Mouse (Mus musculus) adipose tissue, adult 10 weeks (tissue): ENCODE results near the gene Zfp248. TPM values are rescaled to one million over a fixed set of nuclear protein-coding genes. Genes with fewer than 3 reads are reported as not detected.

Experiments
- polyA plus RNA-seq: library from polyadenylated mRNA; stranded (reverse); fragments of 350-450 nt; fragmentation: Illumina TruSeq; extraction: RNeasy Lipid Tissue Mini Kit (QIAGEN cat#74804); gene quantifications from one replicate; pipeline ENCODE4 v1.2.3, GENCODE M21; 2014; ENCODE audit warnings: low read depth, low replicate concordance

Gene Zfp248
- 2.0 TPM for polyA plus RNA-seq

GRCm38 (mm10) chr6:118455042-118455631, at the start of gene Zfp248:
Zfp248 (minus strand) TSS chr6:118455528.

GRCm38 (mm10) chr6:118478957-118479708, 23.8 kb upstream of the Zfp248 start, which contains the start of gene Zfp9:
Zfp9 (minus strand) TSS chr6:118479320.

GRCm38 (mm10) chr6:118419050-118419920, 36.0 kb downstream of the Zfp248 start, which contains the start of gene Bms1:
Bms1 (minus strand) TSS chr6:118419474.

Other genes starting within 250 kb of the Zfp248 start
- gene Bms1, start 36.1 kb downstream of the Zfp248 start, polyA plus RNA-seq: 19.9 TPM
- 7.7 TPM for gene Zfp9, start 23.8 kb upstream of the Zfp248 start, polyA plus RNA-seq
- gene Ankrd26, start 106.7 kb upstream of the Zfp248 start, polyA plus RNA-seq: 2.8 TPM